Mouse (Mus musculus) layer of hippocampus, postnatal 36 days (tissue): ENCODE measurements around the gene Fkbpl. TPM values are rescaled to one million over a fixed set of nuclear protein-coding genes. Genes with fewer than 3 reads are reported as not detected.
A peak's percentile ranks its signal among the peaks of the same experiment; 100 is the strongest.

ENCODE experiments used
- DNase-seq, 2 experiments: peaks; one replicate each; pipeline ENCODE4 v3.0.0; 2022
- total RNA-seq, 2 experiments: library from RNA; stranded (reverse); gene quantifications; 2 replicates each; pipeline ENCODE4 v1.2.3; 2021

The Fkbpl gene
- total RNA-seq, 2 experiments from 2014 or later = 17.9 to 18.0 TPM

- no peak for DNase-seq
Observed at GRCm38 (mm10) chr17:34648141-34648890, 3.8 kb downstream of the Fkbpl start.

GRCm38 (mm10) chr17:34649106-34649864, 4.7 kb downstream of the Fkbpl start:
- no peak for DNase-seq

GRCm38 (mm10) chr17:34650781-34651180, 6.2 kb downstream of the Fkbpl start:
- no peak for DNase-seq

GRCm38 (mm10) chr17:34651507-34652221, 7.1 kb downstream of the Fkbpl start:
- peak in 1 of 2 experiments; percentile 69 for DNase-seq

GRCm38 (mm10) chr17:34652546-34652945, 8.0 kb downstream of the Fkbpl start:
- DNase-seq = no peak

GRCm38 (mm10) chr17:34652985-34653384, 8.4 kb downstream of the Fkbpl start:
- no peak for DNase-seq

- peak in 1 of 2 experiments; percentile 66 for DNase-seq
Observed at GRCm38 (mm10) chr17:34653746-34654285, 9.3 kb downstream of the Fkbpl start.

GRCm38 (mm10) chr17:34654392-34654791, 9.8 kb downstream of the Fkbpl start:
- DNase-seq = no peak

- peak in 1 of 2 experiments; percentile 19 for DNase-seq
Observed at GRCm38 (mm10) chr17:34655160-34655559, 10.6 kb downstream of the Fkbpl start.

GRCm38 (mm10) chr17:34655581-34655991, 11.0 kb downstream of the Fkbpl start:
- DNase-seq = peak in 1 of 2 experiments; percentile 66

GRCm38 (mm10) chr17:34656666-34657065, 12.1 kb downstream of the Fkbpl start:
- no peak for DNase-seq

GRCm38 (mm10) chr17:34657271-34657670, 12.7 kb downstream of the Fkbpl start:
- no peak for DNase-seq

GRCm38 (mm10) chr17:34658145-34658544, 13.6 kb downstream of the Fkbpl start:
- no peak for DNase-seq

GRCm38 (mm10) chr17:34658591-34658990, 14.0 kb downstream of the Fkbpl start:
- DNase-seq = no peak

- DNase-seq = no peak
Observed at GRCm38 (mm10) chr17:34659181-34659896, 14.8 kb downstream of the Fkbpl start.

GRCm38 (mm10) chr17:34659897-34660214, 15.3 kb downstream of the Fkbpl start:
- DNase-seq = no peak

GRCm38 (mm10) chr17:34660259-34660820, 15.8 kb downstream of the Fkbpl start:
- DNase-seq = no peak

GRCm38 (mm10) chr17:34661121-34661591, 16.6 kb downstream of the Fkbpl start:
- no peak for DNase-seq

GRCm38 (mm10) chr17:34662468-34662867, 17.9 kb downstream of the Fkbpl start:
- DNase-seq = no peak

- DNase-seq = no peak
Observed at GRCm38 (mm10) chr17:34662978-34663377, 18.4 kb downstream of the Fkbpl start.

GRCm38 (mm10) chr17:34663558-34663957, 19.0 kb downstream of the Fkbpl start:
- no peak for DNase-seq

GRCm38 (mm10) chr17:34664472-34664871, 19.9 kb downstream of the Fkbpl start:
- DNase-seq = no peak
